Mouse (Mus musculus): Measurements from ENCODE around the gene Efnb3.

Efnb3 gene

DNA sequence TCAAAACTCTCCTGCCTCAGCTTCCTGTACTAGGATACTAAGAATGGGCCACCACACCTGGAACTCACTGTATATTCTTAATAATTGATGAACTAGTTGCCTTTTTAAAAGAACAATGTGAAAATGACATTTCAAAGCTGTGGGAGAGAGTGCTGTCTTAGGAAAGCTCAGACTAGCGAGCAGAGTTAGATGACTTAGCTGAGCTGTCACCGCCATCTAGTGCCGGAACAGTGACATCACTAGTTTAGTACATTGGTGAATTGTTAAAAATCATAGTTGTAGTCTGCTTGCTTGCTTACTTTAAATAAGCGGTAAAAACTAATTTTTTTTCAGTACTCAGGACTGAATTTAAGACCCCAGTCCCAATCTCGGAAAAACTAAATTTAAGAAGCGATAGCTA lies 46.2 kb downstream of the Efnb3 start:
- DNase-seq (ENCODE audit: extremely low spot score, low spot score) = peak; percentile 39

DNA sequence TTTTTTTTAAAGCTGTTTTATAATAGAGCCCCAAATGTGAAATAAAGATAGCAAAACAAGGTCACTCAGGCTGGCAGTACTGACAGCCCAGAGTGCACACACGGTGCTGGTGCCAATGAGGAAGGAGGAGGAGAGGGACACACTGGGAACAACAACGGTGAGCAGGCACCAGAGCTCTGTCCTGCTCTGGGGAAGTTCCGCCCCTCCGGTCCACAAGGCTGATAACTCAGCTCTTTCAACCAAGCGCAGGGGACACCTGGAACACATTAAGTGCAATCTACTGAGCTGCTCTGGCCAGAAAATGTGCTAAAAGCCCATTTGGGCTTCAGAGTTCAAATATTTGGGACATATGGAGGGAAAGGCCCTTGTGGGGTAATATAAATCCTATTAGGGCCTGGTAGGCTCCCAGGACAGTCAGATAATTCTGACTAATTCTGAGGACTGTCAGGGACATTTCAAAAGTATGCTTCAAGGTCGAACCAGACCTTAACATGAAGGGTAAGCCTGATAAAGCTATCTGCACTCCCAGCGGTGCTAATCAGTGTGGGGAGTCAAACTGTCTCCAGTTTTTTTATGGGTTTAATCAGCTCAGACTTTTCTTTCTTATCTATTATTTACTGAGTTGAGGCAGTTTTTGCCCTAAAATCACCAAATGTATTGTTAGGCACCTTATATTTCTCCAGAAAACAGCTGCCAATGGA lies 49.1 kb downstream of the Efnb3 start:
- peak; percentile 52 for DNase-seq (ENCODE audit: extremely low spot score, low spot score)
